Mouse (Mus musculus): ENCODE results near the gene Sugct. TPM values are rescaled to one million over a fixed set of nuclear protein-coding genes. Genes with fewer than 3 reads are reported as not detected.

Gene Sugct
- total and polyA plus RNA-seq, 2 experiments from 2014 or later: 1.4 to 2.1 TPM

- H3K9ac ChIP-seq: no peak overlapping the region
- TF ChIP-seq CTCF (IDR thresholded peaks at IDR 0.05; ENCODE audit: low read depth): no peak
- H3K27me3 ChIP-seq (ENCODE audit: insufficient read depth, low read length): no peaks in the 10 kb centered on the region
- H3K36me3 ChIP-seq (ENCODE audit: insufficient read depth): no peaks in the 10 kb centered on the region
- H3K4me1 ChIP-seq (ENCODE audit: insufficient read depth): no peaks in the 10 kb centered on the region
- H3K27ac ChIP-seq (ENCODE audit: low read depth, low read length): no peak overlapping the region
- no peaks in the 10 kb centered on the region for H3K9me3 ChIP-seq (ENCODE audit: low read length)
- ATAC-seq (no peak), DNase-seq (no peak)
- no peak overlapping the region for H3K4me2 ChIP-seq (ENCODE audit: low read depth)
- 29% methylated on average over 3 of the region's 3 CpGs for WGBS
- no peak overlapping the region for H3K4me3 ChIP-seq (ENCODE audit: low read depth, low read length)
Observed at GRCm38 (mm10) chr13:17190180-17190762, 505.1 kb downstream of the Sugct start.

- Histone ChIP-seq H3K4me3 (ENCODE audit: low read depth, low read length) (no peak overlapping the region), H3K4me1 (ENCODE audit: insufficient read depth) (no peaks in the 10 kb centered on the region), H3K27ac (ENCODE audit: low read depth, low read length) (no peak overlapping the region), H3K4me2 (ENCODE audit: low read depth) (no peak overlapping the region), H3K36me3 (ENCODE audit: insufficient read depth) (no peaks in the 10 kb centered on the region), H3K9me3 (ENCODE audit: low read length) (no peaks in the 10 kb centered on the region), H3K27me3 (ENCODE audit: insufficient read depth, low read length) (no peaks in the 10 kb centered on the region), H3K9ac (no peak overlapping the region)
- ATAC-seq: no peak
- no peak for TF ChIP-seq CTCF (IDR thresholded peaks at IDR 0.05; ENCODE audit: low read depth)
- 76% methylated on average over 8 of the region's 8 CpGs for WGBS
- no peak for DNase-seq
Observed at GRCm38 (mm10) chr13:17185253-17185652, 510.1 kb downstream of the Sugct start.

GRCm38 (mm10) chr13:17165917-17166316 lies 529.4 kb downstream of the Sugct start:
- Histone ChIP-seq H3K9me3 (ENCODE audit: low read length) (no peaks in the 10 kb centered on the region), H3K4me1 (ENCODE audit: insufficient read depth) (no peaks in the 10 kb centered on the region), H3K27ac (ENCODE audit: low read depth, low read length) (no peak overlapping the region), H3K36me3 (ENCODE audit: insufficient read depth) (no peaks in the 10 kb centered on the region), H3K27me3 (ENCODE audit: insufficient read depth, low read length) (no peaks in the 10 kb centered on the region), H3K4me3 (ENCODE audit: low read depth, low read length) (no peak overlapping the region), H3K4me2 (ENCODE audit: low read depth) (no peak overlapping the region), H3K9ac (no peak overlapping the region)
- ATAC-seq (no peak), DNase-seq (no peak)
- 83% methylated on average over 3 of the region's 3 CpGs for WGBS
- TF ChIP-seq CTCF (IDR thresholded peaks at IDR 0.05; ENCODE audit: low read depth): no peak

GRCm38 (mm10) chr13:17164721-17165120 lies 530.6 kb downstream of the Sugct start:
- H3K4me2 ChIP-seq (ENCODE audit: low read depth): no peak overlapping the region
- H3K27ac ChIP-seq (ENCODE audit: low read depth, low read length): no peak overlapping the region
- H3K36me3 ChIP-seq (ENCODE audit: insufficient read depth): no peaks in the 10 kb centered on the region
- no peak overlapping the region for H3K4me3 ChIP-seq (ENCODE audit: low read depth, low read length)
- H3K9ac ChIP-seq: no peak overlapping the region
- DNase-seq: no peak
- H3K4me1 ChIP-seq (ENCODE audit: insufficient read depth): no peaks in the 10 kb centered on the region
- TF ChIP-seq CTCF (IDR thresholded peaks at IDR 0.05; ENCODE audit: low read depth): no peak
- H3K27me3 ChIP-seq (ENCODE audit: insufficient read depth, low read length): no peaks in the 10 kb centered on the region
- H3K9me3 ChIP-seq (ENCODE audit: low read length): no peaks in the 10 kb centered on the region
- 59% methylated on average over 3 of the region's 3 CpGs for WGBS
- ATAC-seq: no peak

GRCm38 (mm10) chr13:17146441-17146992 lies 548.8 kb downstream of the Sugct start:
- Histone ChIP-seq H3K4me3 (ENCODE audit: low read depth, low read length) (no peak overlapping the region), H3K9ac (no peak overlapping the region), H3K27ac (ENCODE audit: low read depth, low read length) (no peak overlapping the region), H3K4me2 (ENCODE audit: low read depth) (no peak overlapping the region), H3K4me1 (ENCODE audit: insufficient read depth) (no peaks in the 10 kb centered on the region), H3K27me3 (ENCODE audit: insufficient read depth, low read length) (no peaks in the 10 kb centered on the region), H3K9me3 (ENCODE audit: low read length) (no peaks in the 10 kb centered on the region), H3K36me3 (ENCODE audit: insufficient read depth) (no peaks in the 10 kb centered on the region)
- DNase-seq (no peak), ATAC-seq (no peak)
- no peak for TF ChIP-seq CTCF (IDR thresholded peaks at IDR 0.05; ENCODE audit: low read depth)

GRCm38 (mm10) chr13:17116073-17116472 lies 579.3 kb downstream of the Sugct start:
- no peak for ATAC-seq
- H3K4me1 ChIP-seq (ENCODE audit: insufficient read depth): no peaks in the 10 kb centered on the region
- H3K9ac ChIP-seq: no peak overlapping the region
- DNase-seq: no peak
- TF ChIP-seq CTCF (IDR thresholded peaks at IDR 0.05; ENCODE audit: low read depth): no peak
- H3K27me3 ChIP-seq (ENCODE audit: insufficient read depth, low read length): no peaks in the 10 kb centered on the region
- no peaks in the 10 kb centered on the region for H3K9me3 ChIP-seq (ENCODE audit: low read length)
- no peak overlapping the region for H3K4me2 ChIP-seq (ENCODE audit: low read depth)
- no peaks in the 10 kb centered on the region for H3K36me3 ChIP-seq (ENCODE audit: insufficient read depth)
- H3K27ac ChIP-seq (ENCODE audit: low read depth, low read length): no peak overlapping the region
- WGBS: 52% methylated on average over 3 of the region's 3 CpGs
- H3K4me3 ChIP-seq (ENCODE audit: low read depth, low read length): no peak overlapping the region

GRCm38 (mm10) chr13:17102372-17102771 lies 593.0 kb downstream of the Sugct start:
- Histone ChIP-seq H3K27me3 (ENCODE audit: insufficient read depth, low read length) (no peaks in the 10 kb centered on the region), H3K4me2 (ENCODE audit: low read depth) (no peak overlapping the region), H3K36me3 (ENCODE audit: insufficient read depth) (no peaks in the 10 kb centered on the region), H3K9me3 (ENCODE audit: low read length) (no peaks in the 10 kb centered on the region), H3K4me3 (ENCODE audit: low read depth, low read length) (no peak overlapping the region), H3K27ac (ENCODE audit: low read depth, low read length) (no peak overlapping the region), H3K4me1 (ENCODE audit: insufficient read depth) (no peaks in the 10 kb centered on the region), H3K9ac (no peak overlapping the region)
- ATAC-seq (no peak), DNase-seq (no peak)
- no peak for TF ChIP-seq CTCF (IDR thresholded peaks at IDR 0.05; ENCODE audit: low read depth)
- WGBS: 86% methylated on average over 1 of the region's 1 CpGs
